Mouse (Mus musculus): ENCODE results near the gene Panx3.

GRCm38 (mm10) chr9:37616770-37617169, 52.3 kb downstream of the Panx3 start:
- TF ChIP-seq POLR2A (IDR thresholded peaks at IDR 0.05; ENCODE audit: control insufficient read depth in 1 of 2, insufficient read depth in 1 of 2, low read depth in 1 of 2, low read length in 2 of 2, poor library complexity in 1 of 2) (no peak), CTCF (IDR thresholded peaks at IDR 0.05 in 2 of 3, conservative IDR thresholded peaks at IDR 0.05 in 1 of 3; ENCODE audit: control insufficient read depth in 1 of 3, insufficient read depth in 1 of 3, low read depth in 2 of 3, low read length in 3 of 3, poor library complexity in 1 of 3, severe bottlenecking in 1 of 3) (peak; percentile 50 to 89 (median 61)), ZC3H11A (IDR thresholded peaks at IDR 0.05; ENCODE audit: low read depth, low read length) (peak; percentile 95), POLR2AphosphoS5 (IDR thresholded peaks at IDR 0.05; ENCODE audit: borderline replicate concordance, low read depth, low read length) (no peak), NELFE (IDR thresholded peaks at IDR 0.05; ENCODE audit: low read depth, low read length) (no peak), MEF2A (IDR thresholded peaks at IDR 0.05; ENCODE audit: extremely low read depth, insufficient replicate concordance, low read depth, low read length, poor library complexity, severe bottlenecking) (no peak), MAX (IDR thresholded peaks at IDR 0.05; ENCODE audit: low read length) (no peak), KAT2A (conservative IDR thresholded peaks at IDR 0.05; ENCODE audit: low read depth, low read length) (no peak), HCFC1 (IDR thresholded peaks at IDR 0.05; ENCODE audit: low read depth, low read length) (no peak)
